Mouse (Mus musculus): Measurements from ENCODE around the gene Alox12e.
A peak's percentile ranks its signal among the peaks of the same experiment; 100 is the strongest.

Alox12e gene

GRCm38 (mm10) chr11:70285686-70286085 is 36.7 kb downstream of the Alox12e start:
- no peak for DNase-seq (ENCODE audit: low spot score in 2 of 2)

- no peak for DNase-seq (ENCODE audit: low spot score in 2 of 2)
Measured at GRCm38 (mm10) chr11:70284757-70285156, 37.7 kb downstream of the Alox12e start.

GRCm38 (mm10) chr11:70283666-70284065 is 38.8 kb downstream of the Alox12e start:
- no peak for DNase-seq (ENCODE audit: low spot score in 2 of 2)

- DNase-seq (ENCODE audit: low spot score in 2 of 2) = peak; percentile 41 to 49
Measured at GRCm38 (mm10) chr11:70280441-70280840, 42.0 kb downstream of the Alox12e start.

- DNase-seq (ENCODE audit: low spot score in 2 of 2) = no peak
Measured at GRCm38 (mm10) chr11:70278961-70279360, 43.5 kb downstream of the Alox12e start.

- no peak for DNase-seq (ENCODE audit: low spot score in 2 of 2)
Measured at GRCm38 (mm10) chr11:70271641-70272040, 50.8 kb downstream of the Alox12e start.

GRCm38 (mm10) chr11:70266405-70266804 is 56.0 kb downstream of the Alox12e start:
- no peak for DNase-seq (ENCODE audit: low spot score in 2 of 2)

GRCm38 (mm10) chr11:70265819-70266218 is 56.6 kb downstream of the Alox12e start:
- DNase-seq (ENCODE audit: low spot score in 2 of 2) = no peak
